Mouse (Mus musculus) testis, postnatal 14 days (tissue): ENCODE results near the gene 9130019O22Rik.
A peak's percentile ranks its signal among the peaks of the same experiment; 100 is the strongest.
"Not testable (repeated sequence)": the region's sequence is repeated elsewhere in the genome, so short reads cannot be mapped to it uniquely, and the experiment has no call there.

Source experiments
- DNase-seq: peaks from one replicate; pipeline ENCODE4 v3.0.0; 2021; ENCODE audit warnings: low spot score

The 9130019O22Rik gene

GRCm38 (mm10) chr7:127386641-127387392 is at the start of gene 9130019O22Rik:
TSS of gene 9130019O22Rik (minus strand) at chr7:127387166.
- DNase-seq: peak; percentile 87

- no peak for DNase-seq
These were observed 48.2 kb upstream of the 9130019O22Rik start for GRCm38 (mm10) chr7:127435206-127435605.

DNA sequence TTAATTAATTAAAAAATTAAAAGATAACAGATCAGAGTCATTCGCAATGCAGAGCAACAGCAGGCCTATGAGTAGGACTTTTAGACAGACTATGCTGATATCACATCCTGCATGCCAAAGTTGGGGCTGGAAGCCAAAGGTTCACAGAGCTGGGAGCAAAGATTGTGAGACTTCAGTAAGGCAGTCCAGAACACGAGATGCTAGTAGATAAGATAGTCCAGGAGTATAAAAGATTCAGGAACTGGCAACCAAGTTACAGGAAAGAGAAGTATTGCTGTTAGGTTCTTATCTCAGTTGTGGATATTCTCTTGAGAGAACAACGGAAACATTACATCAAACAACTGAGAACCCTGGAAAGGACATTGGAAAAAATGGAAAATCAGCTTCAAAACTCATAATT is 39.4 kb upstream of the 9130019O22Rik start:
- DNase-seq: no peak

- no peak for DNase-seq
These were observed 38.9 kb upstream of the 9130019O22Rik start for GRCm38 (mm10) chr7:127425911-127426310.

- DNase-seq: no peak
These were observed 38.3 kb upstream of the 9130019O22Rik start for GRCm38 (mm10) chr7:127425291-127425690.

GRCm38 (mm10) chr7:127422247-127422646 is 35.3 kb upstream of the 9130019O22Rik start:
- no peak for DNase-seq

- DNase-seq: peak; percentile 90
These were observed 34.6 kb upstream of the 9130019O22Rik start, which contains the start of gene Zfp688 for GRCm38 (mm10) chr7:127421388-127422191. TSS of gene Zfp688 (minus strand) at chr7:127422068.

DNA sequence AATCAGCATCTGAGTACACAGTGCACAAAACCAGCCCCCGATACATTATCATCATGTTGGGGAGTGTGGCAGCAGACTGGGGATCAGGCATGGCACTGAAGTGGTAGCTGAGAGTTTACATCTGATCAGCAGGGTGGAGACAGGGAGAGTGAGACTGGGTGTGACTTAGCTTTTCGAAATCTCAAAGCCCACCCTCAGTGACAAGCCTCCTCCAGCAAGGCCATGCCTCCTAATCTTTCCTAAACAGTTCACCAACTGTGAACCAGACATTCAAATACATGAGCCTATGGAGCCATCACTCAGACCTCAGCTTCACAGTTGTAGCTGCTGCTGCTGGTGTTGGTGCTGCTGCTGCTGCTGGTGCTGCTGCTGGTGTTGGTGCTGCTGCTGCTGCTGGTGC is 24.5 kb upstream of the 9130019O22Rik start:
- DNase-seq: no peak

GRCm38 (mm10) chr7:127406002-127406987 is 19.3 kb upstream of the 9130019O22Rik start, which contains the start of gene Zfp764:
TSS of gene Zfp764 (minus strand) at chr7:127406822.
- DNase-seq: peak; percentile 65

GRCm38 (mm10) chr7:127404101-127404500 is 17.1 kb upstream of the 9130019O22Rik start:
- not testable (repeated sequence) for DNase-seq

DNA sequence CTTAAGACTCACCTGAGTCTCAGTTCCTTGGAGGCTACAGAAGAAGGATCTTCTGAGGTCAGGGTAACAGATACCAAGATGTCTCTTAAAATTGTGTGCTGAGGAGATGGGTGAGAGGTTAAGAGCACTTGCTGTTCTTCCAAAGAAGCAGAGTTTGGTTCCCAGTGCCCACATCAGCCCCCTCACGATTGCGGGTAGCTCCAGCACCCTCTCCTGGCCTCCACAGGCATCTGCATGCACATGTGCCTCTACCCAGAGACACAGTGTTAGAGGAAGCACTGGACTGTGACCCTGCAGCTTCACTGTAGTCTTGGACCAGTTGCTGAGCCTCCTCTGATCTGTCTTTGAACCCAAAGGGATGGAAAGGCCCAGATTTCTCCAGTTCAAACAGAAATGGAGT is 16.0 kb upstream of the 9130019O22Rik start:
- no peak for DNase-seq

- DNase-seq: no peak
These were observed 13.4 kb upstream of the 9130019O22Rik start for GRCm38 (mm10) chr7:127400355-127400754.

DNA sequence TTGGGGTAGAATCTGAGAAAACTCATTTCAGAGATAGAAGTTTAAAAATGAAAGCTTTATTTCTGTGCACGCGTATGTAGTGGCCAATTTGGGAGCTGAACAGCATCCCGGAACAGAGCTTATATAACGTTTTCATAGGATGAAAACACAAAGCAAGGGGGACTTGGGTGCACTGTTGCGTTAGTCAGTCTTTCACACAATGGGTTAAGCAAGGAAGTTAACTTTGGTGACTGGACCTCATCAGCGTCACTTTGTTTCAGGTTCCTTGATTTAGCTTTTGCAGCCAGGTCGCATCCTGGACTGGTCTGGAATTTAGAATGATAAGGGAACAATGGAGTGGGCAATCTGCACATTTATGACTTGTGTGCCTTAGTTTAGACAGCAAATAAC is 7.0 kb upstream of the 9130019O22Rik start:
- no peak for DNase-seq

DNA sequence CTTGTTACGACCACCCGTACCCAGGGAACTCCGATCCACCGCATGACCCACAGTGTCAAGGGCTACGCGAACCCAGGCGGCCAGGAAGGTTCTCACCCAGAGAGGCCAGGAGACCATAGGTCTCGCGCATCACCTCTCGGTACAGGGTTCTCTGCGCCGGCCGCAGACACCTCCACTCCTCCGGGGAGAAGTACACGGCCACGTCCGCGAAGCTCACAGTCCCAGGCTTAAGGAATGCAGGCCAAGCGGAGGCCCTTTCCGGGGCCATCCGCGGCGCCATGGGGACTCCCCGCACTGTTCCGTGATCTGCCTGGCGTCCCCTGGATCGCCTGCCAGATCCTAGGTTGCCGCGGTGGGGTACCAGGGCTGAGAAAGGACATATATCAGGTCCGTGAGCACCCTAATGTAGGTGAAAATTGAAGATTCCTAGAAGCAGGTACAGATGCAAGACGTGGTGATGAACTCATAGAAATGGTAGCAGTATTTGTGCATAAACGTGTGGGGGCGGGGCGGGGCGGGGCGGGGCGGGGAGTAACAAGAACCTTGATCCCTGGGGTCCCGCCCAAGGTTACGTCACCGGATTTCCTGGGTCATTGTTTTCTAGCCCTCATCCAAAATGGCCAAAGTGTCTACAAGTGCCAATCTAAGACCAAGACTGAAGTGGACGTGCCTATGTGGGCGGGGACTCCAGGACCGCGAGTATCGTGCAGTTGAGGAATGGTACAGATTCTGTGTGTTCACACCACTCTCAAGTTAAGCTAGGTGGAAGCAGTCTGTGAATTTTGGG is 6.4 kb upstream of the 9130019O22Rik start, which contains the start of gene E430018J23Rik:
TSS of gene E430018J23Rik (minus strand) at position 473 of the 787 bp plus-strand sequence.
- DNase-seq: peak; percentile 90

DNA sequence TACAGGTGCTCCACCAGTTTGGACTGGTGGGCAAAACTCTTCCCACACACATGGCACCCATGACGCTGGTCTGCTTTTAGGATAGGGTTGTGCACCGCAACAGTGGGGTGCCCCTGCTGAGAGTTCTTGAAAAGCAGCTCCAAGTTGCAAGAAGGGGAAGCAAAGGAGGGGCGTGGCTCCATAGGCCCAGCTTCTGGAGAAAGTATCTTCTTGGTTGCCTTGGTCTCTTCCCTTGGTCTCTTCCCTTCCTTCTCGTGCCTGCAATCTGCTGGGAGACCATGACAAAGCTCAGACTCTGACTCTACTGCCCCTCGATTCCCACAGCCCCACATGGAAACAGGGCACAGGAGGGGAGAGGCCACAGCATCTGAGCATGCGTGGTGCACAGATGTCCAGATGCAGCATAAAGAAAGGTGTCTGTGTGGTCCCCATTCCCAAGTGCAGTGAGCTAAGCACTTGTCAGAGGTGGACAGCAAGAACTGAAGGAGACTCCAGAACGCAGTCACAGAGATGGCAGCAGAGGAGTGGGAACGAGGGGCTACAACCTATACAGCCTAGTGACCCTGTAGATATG is 5.4 kb upstream of the 9130019O22Rik start:
- no peak for DNase-seq

GRCm38 (mm10) chr7:127391538-127391937 is 4.6 kb upstream of the 9130019O22Rik start:
- DNase-seq: no peak

DNA sequence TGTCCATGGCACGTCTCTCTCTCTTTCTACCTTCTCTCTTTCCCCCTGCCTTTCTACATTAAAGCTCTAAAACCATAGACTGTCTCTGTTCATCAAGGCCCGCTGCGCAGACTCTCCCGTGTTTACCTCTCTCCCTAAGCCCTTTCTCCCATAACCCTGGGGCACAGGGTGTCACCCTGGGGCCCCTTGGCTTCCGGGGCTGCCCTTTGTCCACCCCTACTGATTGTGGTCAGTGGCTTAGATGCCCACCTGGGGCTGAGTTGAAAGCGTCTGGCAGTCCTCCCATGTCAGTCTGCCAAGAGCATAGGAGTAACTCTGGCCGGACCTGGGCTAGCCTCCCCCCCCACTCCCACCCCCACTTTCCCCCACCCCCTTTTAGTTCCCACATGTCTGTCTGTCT is 3.3 kb upstream of the 9130019O22Rik start:
- no peak for DNase-seq

GRCm38 (mm10) chr7:127388201-127388600 is 1.2 kb upstream of the 9130019O22Rik start:
- DNase-seq: not testable (repeated sequence)

GRCm38 (mm10) chr7:127385560-127385959 is 1.4 kb downstream of the 9130019O22Rik start:
- DNase-seq: not testable (repeated sequence)

GRCm38 (mm10) chr7:127378310-127378921 is 8.6 kb downstream of the 9130019O22Rik start:
- DNase-seq: no peak
